Mouse (Mus musculus): Measurements from ENCODE around the gene Kcna5.

Gene Kcna5

GRCm38 (mm10) chr6:126535911-126536270 lies 679 bp upstream of the Kcna5 start:
- no peak for DNase-seq

DNA sequence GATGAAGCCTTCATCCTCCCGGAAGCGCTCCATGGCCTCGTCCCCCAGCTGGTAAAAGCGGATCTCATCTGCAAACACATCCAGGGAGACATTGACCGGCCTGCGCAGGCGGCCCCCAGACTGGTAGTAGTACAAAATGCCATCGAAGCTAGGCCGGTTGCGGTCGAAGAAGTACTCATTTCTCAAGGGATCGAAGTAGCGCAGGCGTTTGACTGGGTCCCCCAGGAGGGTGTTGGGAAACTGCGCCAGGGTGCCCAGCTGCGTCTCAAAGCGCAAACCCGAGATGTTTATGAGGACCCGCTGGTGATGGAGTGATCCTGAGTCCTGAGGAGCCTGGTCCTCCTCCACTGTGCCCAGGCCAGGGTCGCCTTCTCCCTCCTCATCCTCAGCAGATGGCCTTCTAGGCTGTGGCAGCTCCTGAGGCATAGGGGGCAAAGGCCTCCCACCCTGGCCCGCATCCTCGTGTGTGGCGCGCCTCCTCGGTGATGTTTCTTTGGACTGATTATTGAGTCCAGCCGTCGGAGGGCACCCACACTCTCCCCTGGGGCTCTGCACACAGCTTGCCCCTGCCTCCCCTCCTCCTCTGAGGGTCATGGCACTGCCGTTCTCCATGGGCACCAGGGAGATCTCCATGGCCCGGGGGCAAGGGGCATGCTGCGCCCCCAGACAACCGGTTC lies 543 bp downstream of the Kcna5 start:
- no peak for DNase-seq

DNA sequence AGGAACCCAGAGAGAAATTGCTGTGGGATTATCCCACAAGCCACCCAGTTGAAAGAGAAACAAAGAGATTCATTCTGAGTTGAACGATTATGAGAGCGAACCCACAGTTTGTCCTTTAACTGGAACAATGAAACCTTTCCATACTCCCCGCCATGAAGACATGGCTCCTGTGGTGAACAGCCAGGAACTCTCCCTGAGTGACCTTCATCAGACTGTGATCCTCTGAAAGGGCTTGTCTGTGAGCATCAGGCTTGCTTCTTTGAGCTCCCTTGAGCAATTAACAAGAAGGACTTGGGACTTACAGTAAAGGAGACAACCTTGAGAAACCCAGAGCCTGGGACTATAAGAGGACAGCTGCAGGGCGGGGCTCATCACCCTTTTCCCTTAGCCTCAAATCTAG lies 3.9 kb downstream of the Kcna5 start:
- DNase-seq: no peak

DNA sequence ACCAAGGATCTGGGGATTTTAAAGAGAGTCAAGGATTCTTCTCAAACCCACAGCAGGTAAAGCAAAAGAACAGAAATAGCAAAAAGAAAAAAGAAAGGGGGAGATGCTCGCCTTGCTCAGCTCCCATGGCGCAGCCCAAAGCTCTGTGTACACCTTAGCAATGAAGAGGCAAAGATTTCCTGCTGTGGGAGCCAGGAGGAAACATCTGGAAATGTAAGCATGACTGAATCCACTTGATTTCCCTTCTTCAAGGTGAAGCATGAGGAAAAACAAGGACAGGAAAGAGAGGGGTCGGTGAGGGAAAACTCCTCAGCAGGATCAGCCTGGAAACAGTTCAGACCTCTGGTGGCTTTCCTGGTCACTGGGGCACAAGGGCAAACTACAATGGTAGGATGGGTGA lies 5.2 kb downstream of the Kcna5 start:
- DNase-seq: no peak

DNA sequence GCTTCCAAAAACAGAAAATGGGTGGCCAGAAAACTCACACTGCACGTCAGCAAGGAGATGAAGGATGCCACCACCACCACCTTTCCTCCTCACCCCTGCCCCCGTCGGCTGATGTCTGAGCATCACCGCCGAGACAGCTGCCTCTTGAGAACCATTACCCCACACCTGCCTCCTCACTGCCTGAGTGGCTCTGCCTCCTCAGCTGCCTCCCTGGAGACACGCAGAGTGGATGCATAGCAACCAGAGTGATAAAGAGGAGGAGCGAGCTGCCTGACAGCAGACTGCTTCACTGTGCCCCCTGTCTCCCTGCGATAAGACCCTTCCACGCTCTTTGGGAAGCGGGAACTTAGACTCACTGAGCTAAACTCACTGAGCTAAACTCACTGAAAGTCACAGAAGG lies 20.5 kb downstream of the Kcna5 start:
- no peak for DNase-seq

- no peak for DNase-seq
Observed at GRCm38 (mm10) chr6:126513714-126514248, 21.4 kb downstream of the Kcna5 start.

- peak; percentile 20 to 64 for DNase-seq
Observed at GRCm38 (mm10) chr6:126513154-126513553, 22.1 kb downstream of the Kcna5 start.

DNA sequence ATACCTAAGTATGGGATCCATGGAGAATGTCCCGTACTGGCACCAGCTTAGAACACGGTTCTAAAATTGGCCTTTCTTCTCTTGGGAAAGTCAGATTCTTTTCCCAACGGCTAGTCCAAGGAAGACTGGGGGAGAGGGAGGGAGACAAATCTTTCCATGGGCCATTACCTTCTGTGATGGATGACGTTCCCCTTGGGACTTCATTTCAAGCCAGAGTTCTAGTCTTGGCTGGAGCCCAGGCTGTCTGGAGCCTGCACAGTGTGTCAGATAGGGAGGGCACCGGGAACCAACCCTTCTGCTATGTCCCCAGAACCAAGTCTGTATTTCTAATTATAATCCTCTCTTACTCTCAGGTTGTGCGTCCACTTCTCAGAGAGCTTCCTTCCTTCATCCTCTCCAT lies 26.5 kb downstream of the Kcna5 start:
- DNase-seq: peak in 1 of 2 experiments; percentile 30

GRCm38 (mm10) chr6:126503920-126504319 lies 31.3 kb downstream of the Kcna5 start:
- DNase-seq: peak in 1 of 2 experiments; percentile 31

- DNase-seq: peak in 1 of 2 experiments; percentile 40
Observed at GRCm38 (mm10) chr6:126502691-126503301, 32.4 kb downstream of the Kcna5 start.

DNA sequence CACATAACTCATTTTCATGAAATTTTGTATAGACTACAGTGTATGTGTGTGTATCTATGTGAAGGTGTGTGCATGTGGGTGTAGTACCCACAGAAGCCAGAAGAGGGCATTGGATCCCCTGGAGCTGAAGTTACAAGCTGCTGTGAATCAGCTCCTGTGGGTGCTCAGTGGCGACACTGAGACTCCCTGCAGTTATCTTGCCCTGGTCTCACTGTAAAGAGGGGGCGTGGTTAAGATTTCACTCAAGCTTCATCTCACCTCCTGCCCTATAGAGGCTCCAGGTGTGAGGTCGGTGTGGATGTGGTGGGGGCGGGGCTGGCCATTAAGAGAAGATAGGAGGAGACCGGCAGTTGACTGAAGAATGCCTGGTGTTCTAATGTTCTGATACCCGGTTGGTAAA lies 34.2 kb downstream of the Kcna5 start:
- no peak for DNase-seq

GRCm38 (mm10) chr6:126500088-126500487 lies 35.1 kb downstream of the Kcna5 start:
- peak; percentile 62 to 89 for DNase-seq

DNA sequence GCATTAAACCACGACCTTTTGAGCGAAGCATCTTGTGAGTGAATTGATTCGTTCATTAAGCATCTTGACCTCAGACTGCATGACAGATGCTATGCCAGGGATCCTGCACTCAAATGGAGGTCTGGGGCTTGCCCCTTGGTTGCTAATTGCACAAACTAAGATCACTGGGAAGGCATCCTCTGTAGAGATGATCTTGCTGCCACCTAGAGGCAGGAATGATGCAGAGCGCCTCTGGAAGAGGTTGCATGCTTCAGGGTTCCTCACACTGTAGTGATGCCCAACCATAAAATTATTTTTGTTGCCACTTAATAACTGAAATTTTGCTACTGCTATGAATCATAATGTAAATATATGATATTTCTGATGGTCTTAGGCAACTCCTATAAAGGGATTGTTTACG lies 37.3 kb downstream of the Kcna5 start:
- peak; percentile 39 to 79 for DNase-seq

DNA sequence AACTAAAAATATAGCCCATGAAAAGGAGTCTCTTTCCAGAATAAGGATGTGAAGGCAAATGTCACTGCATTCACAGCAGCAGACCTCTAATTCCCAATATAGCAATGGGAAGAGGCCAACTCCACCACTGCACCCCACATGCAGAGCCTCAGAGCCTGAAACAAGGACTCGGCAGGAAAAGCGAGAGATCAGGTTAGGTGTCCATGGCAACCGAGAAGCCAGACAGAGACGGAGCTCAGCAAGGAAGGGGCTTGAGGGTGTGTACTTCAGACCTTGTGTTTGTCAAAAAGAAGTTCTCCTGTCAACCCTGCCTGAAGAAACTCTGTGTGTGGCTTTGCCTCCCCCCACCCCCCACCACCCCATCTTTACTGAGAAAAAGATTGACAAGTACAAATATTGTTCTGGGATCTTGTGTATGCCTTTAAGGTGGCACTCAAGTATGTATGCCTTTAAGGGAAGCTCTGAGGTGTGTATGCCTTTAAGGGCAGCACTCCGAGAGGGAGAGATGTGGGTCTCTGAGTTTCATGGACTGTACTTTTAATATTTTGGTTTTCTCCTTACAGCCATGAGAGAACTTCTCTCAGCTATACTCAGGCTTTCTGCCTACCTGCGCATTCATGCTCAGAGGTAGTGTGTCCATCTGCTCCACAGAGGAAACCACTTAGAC lies 37.9 kb downstream of the Kcna5 start:
- DNase-seq: no peak

GRCm38 (mm10) chr6:126487136-126487535 lies 48.1 kb downstream of the Kcna5 start:
- no peak for DNase-seq

GRCm38 (mm10) chr6:126484887-126485286 lies 50.3 kb downstream of the Kcna5 start:
- DNase-seq: no peak

- no peak for DNase-seq
Observed at GRCm38 (mm10) chr6:126483264-126483867, 51.8 kb downstream of the Kcna5 start.

Measured in kidney, postnatal 36 days (tissue).